Mouse (Mus musculus) right cerebral cortex, postnatal 4 days (tissue): ENCODE measurements around the gene Ces3a.
"Not testable (repeated sequence)": the region's sequence is repeated elsewhere in the genome, so short reads cannot be mapped to it uniquely, and the experiment has no call there.

ENCODE experiments used
- DNase-seq: peaks from one replicate; pipeline ENCODE4 v3.0.0-alpha.2; 2022

The Ces3a gene

DNA sequence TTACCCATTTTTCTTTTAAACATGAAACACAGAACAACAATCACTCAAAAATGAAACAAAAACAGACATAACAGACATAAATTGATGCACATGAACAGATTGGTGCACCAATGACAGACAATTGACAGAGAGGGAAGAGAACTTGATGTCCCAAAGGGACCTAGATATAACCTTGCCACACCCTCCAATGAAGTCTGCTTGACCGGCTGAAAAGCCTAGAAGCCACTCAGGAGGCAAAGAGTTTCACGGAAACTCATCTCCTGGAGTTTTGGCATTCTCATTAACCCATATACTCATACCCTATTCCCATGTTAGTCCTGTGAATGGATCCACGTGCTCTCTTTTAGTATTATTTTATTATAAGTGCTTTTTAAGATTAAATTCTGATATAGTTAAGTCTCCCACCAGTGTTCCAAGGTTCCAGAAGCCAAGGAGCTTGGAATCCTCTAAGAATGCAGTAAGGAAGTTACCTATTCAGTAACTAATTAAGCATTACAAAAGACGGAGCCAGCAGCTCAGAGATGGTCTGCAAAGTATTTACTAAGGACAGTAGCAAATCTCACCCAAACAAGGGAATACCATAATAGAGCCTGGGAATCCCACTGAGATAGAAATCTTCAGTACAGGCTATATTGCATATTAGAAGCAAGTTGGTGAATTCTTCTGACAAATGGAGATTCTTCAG, 53.8 kb downstream of the Ces3a start:
- DNase-seq, result not testable (repeated sequence)

DNA sequence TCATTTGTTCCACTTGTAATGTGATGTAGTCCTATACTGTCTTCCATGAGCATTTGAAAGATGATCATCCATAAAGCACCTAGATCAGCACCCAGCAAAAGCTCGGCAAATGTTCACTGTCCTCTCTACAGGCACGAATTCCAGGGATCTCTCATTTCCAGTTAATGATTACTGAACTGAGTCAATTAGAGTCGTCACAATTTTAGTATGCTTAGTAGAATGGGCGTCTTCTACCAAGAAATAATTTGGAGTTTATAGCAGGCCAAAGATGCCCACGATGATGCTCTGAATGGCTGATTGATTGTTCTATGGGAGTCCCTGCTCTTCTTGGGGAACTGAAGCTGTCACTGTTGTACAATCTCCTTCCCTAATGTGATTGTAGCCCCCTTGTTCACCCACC, 55.3 kb downstream of the Ces3a start:
- DNase-seq, result not testable (repeated sequence)

DNA sequence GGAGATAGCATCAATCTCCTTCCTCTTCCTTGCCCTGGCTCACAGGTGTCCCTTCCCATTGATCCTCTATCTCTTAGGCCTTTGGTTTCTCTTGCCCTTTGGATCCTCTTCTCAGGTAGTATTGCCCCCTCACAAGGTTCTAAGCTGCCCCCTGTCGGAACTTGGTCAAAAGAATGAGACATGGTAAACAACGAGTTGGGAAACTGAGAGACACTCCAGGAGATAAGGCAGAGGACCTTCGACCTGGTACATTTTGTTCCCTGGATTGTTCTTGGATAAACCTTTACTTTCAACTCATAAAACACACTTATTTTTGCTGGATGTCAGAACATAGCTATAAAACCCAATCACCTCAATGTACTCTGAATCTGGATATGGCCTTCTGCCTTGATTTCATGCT, 55.8 kb downstream of the Ces3a start:
- DNase-seq, result no peak
